Mouse (Mus musculus): ENCODE results near the gene Olfr732. TPM values are rescaled to one million over a fixed set of nuclear protein-coding genes. Genes with fewer than 3 reads are reported as not detected.

Olfr732 gene
- not detected for total RNA-seq (2023)

DNA sequence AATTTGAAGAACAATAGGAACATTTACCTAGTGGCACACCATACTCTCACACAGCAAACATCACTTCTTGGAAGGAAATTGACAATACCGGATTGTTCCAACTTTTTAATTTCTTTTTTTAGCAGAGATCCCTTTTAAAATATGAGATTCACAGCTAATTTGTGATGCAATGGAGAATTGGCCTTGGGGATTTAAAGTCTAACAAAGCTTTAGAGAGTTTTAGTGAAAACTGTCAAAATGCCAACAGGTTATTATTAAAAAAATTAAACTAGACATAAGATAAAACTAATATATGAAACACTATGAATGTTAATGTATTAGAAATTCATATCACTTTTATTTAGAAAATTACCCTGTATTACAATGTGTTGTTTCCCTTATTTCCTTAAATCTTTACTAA is at the start of gene Olfr732:
Gene Olfr732, minus strand, starts transcription at position 101 of the 400 bp plus-strand sequence.

DNA sequence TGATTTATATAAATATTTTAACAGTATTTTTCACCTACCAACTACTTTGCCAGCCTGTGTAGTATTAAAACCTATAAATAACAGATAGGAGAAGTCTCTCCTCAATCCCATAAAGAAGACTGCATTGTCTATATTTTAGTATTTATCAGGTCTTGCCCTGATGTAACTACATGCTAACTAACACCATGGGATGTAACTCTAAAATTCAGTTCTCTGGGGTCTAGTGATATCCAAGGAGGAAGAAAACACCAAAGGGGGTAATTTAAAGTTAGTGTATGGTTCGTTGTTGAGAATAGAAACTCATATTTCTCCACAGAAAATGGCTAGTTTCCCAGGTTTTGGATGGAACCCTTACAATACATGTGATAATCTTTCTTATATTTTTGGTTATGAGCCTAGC is 42.7 kb upstream of the Olfr732 start, which contains the start of gene Olfr734:
Gene Olfr734, minus strand, starts transcription at position 101 of the 400 bp plus-strand sequence.

GRCm38 (mm10) chr14:50301422-50301821 is 17.4 kb upstream of the Olfr732 start, which contains the start of gene Olfr733:
Olfr733 (minus strand) TSS chr14:50301522.

DNA sequence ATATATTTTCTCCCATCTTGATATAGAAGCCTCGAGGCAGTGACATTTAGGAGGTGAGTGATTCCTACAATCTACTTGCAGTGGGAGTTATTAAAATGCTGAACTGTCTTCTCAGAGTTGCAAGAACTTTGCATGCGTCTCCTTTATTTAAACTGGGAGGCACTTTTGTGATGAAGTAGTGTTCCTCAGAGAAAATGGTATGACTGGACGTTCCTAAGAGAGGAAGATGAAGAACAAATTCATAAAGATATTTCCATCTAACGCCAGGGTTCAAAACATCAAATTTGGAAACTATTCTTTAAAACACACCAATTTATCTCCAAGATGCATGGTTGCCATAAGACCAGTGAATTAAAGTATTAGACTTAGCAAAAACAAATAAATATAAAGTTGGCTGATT is 42.2 kb downstream of the Olfr732 start, which contains the start of gene Olfr731:
Gene Olfr731, minus strand, starts transcription at position 101 of the 400 bp plus-strand sequence.

Other genes with a start within 250 kb of the Olfr732 start
- not detected for gene Olfr725, start 243.8 kb downstream of the Olfr732 start, total RNA-seq (2023)
- gene Olfr726, start 193.3 kb downstream of the Olfr732 start, total RNA-seq (2023): not detected
- not detected for gene Olfr727, start 161.0 kb downstream of the Olfr732 start, total RNA-seq (2023)
- gene Olfr728, start 141.5 kb downstream of the Olfr732 start, total RNA-seq (2023): not detected
- not detected for gene Olfr729, start 131.3 kb downstream of the Olfr732 start, total RNA-seq (2023)
- gene Olfr730, start 96.0 kb downstream of the Olfr732 start, total RNA-seq (2023): not detected
- gene Olfr731, start 42.3 kb downstream of the Olfr732 start, total RNA-seq (2023): not detected
- not detected for gene Olfr733, start 17.3 kb upstream of the Olfr732 start, total RNA-seq (2023)
- not detected for gene Olfr734, start 42.6 kb upstream of the Olfr732 start, total RNA-seq (2023)
- not detected for gene Olfr735, start 64.7 kb upstream of the Olfr732 start, total RNA-seq (2023)
- 1 to 10 TPM; 5.0 to 5.4 TPM for gene Tlr11, start 73.7 kb upstream of the Olfr732 start, total RNA-seq (2023)
- not detected for gene Olfr736, start 97.0 kb upstream of the Olfr732 start, total RNA-seq (2023)
- gene Olfr738, start 123.4 kb upstream of the Olfr732 start, total RNA-seq (2023): not detected
- not detected for gene Olfr739, start 134.4 kb upstream of the Olfr732 start, total RNA-seq (2023)
- gene Olfr740, start 161.3 kb upstream of the Olfr732 start, total RNA-seq (2023): not detected
- not detected for gene Olfr741, start 188.5 kb upstream of the Olfr732 start, total RNA-seq (2023)
- not detected for gene Olfr742, start 219.4 kb upstream of the Olfr732 start, total RNA-seq (2023)
- not detected for gene Olfr743, start 237.6 kb upstream of the Olfr732 start, total RNA-seq (2023)

Data from monocyte, adult 59 days (primary cell).